Mouse (Mus musculus): Measurements from ENCODE around the gene Zbtb11. TPM values are rescaled to one million over a fixed set of nuclear protein-coding genes. Genes with fewer than 3 reads are reported as not detected.

Zbtb11 gene
- 12.2 and 14.9 TPM in 2 replicates for polyA plus RNA-seq (2012; rRNA removed)

GRCm38 (mm10) chr16:55973431-55974255 lies at the start of gene Zbtb11:
Zbtb11 (plus strand) TSS chr16:55973883.

GRCm38 (mm10) chr16:55934453-55935037 lies 39.1 kb upstream of the Zbtb11 start, which contains the start of gene Cep97:
Cep97 (minus strand) TSS chr16:55934855.

GRCm38 (mm10) chr16:55966212-55966871 lies 7.3 kb upstream of the Zbtb11 start, which contains the start of gene Rpl24:
Rpl24 (plus strand) TSS chr16:55966275.

GRCm38 (mm10) chr16:56029661-56030082 lies 56.0 kb downstream of the Zbtb11 start, which contains the start of gene Pcnp:
Pcnp (minus strand) TSS chr16:56029739.

GRCm38 (mm10) chr16:56037138-56038010 lies 63.7 kb downstream of the Zbtb11 start, which contains the start of gene Trmt10c:
Trmt10c (minus strand) TSS chr16:56037819.

GRCm38 (mm10) chr16:56048038-56048437 lies 74.4 kb downstream of the Zbtb11 start, which contains the start of gene Senp7:
Senp7 (plus strand) TSS chr16:56048338.

Other genes with a start within 250 kb of the Zbtb11 start
- gene Nfkbiz, start 135.0 kb upstream of the Zbtb11 start, polyA plus RNA-seq (2012; rRNA removed) = 3.0 and 5.2 TPM in 2 replicates
- gene Nxpe3, start 78.6 kb upstream of the Zbtb11 start, polyA plus RNA-seq (2012; rRNA removed) = 1.9 and 2.1 TPM in 2 replicates
- gene Cep97, start 39.0 kb upstream of the Zbtb11 start, polyA plus RNA-seq (2012; rRNA removed) = 12.0 and 12.7 TPM in 2 replicates
- gene Rpl24, start 7.6 kb upstream of the Zbtb11 start, polyA plus RNA-seq (2012; rRNA removed) = 790 and 944 TPM in 2 replicates
- 131 and 150 TPM in 2 replicates for gene Pcnp, start 55.9 kb downstream of the Zbtb11 start, polyA plus RNA-seq (2012; rRNA removed)
- 15.1 and 16.0 TPM in 2 replicates for gene Trmt10c, start 63.9 kb downstream of the Zbtb11 start, polyA plus RNA-seq (2012; rRNA removed)
- 24.1 and 33.9 TPM in 2 replicates for gene Senp7, start 74.5 kb downstream of the Zbtb11 start, polyA plus RNA-seq (2012; rRNA removed)
- 0.54 and 0.81 TPM in 2 replicates for gene Impg2, start 230.4 kb downstream of the Zbtb11 start, polyA plus RNA-seq (2012; rRNA removed)